Mouse (Mus musculus): ENCODE data around the gene Smcp. TPM values are rescaled to one million over a fixed set of nuclear protein-coding genes. Genes with fewer than 3 reads are reported as not detected.

The Smcp gene
- polyA plus RNA-seq, 2 experiments from 2014 or later: not detected

Other genes with a start within 250 kb of the Smcp start
- not detected for gene Sprr2d, start 249.9 kb downstream of the Smcp start, polyA plus RNA-seq (2017; shearing (Covaris generic))
- gene Sprr2e, start 236.9 kb downstream of the Smcp start, polyA plus RNA-seq (2017; shearing (Covaris generic)): not detected
- not detected for gene Sprr2f, start 223.8 kb downstream of the Smcp start, polyA plus RNA-seq (2017; shearing (Covaris generic))
- not detected for gene Sprr2h, start 203.3 kb downstream of the Smcp start, polyA plus RNA-seq (2017; shearing (Covaris generic))
- gene Sprr2i, start 181.0 kb downstream of the Smcp start, polyA plus RNA-seq (2017; shearing (Covaris generic)): not detected
- gene Sprr2j-ps, start 170.9 kb downstream of the Smcp start, polyA plus RNA-seq (2017; shearing (Covaris generic)): not detected
- gene Gm9774, start 159.6 kb downstream of the Smcp start, polyA plus RNA-seq (2017; shearing (Covaris generic)): 10 to 100 TPM in 1 of 2 experiments, 1 to 10 TPM in 1; 9.0 to 12.9 TPM
- gene Sprr2k, start 156.4 kb downstream of the Smcp start, polyA plus RNA-seq (2017; shearing (Covaris generic)): not detected
- not detected for gene Sprr1b, start 150.2 kb downstream of the Smcp start, polyA plus RNA-seq (2017; shearing (Covaris generic))
- gene Sprr3, start 130.3 kb downstream of the Smcp start, polyA plus RNA-seq (2017; shearing (Covaris generic)): not detected
- gene Sprr1a, start 103.1 kb downstream of the Smcp start, polyA plus RNA-seq (2017; shearing (Covaris generic)): not detected
- gene Sprr4, start 88.5 kb downstream of the Smcp start, polyA plus RNA-seq (2017; shearing (Covaris generic)): not detected
- gene 2310046K23Rik, start 54.5 kb downstream of the Smcp start, polyA plus RNA-seq (2017; shearing (Covaris generic)): not detected
- gene Ivl, start 15.3 kb downstream of the Smcp start, polyA plus RNA-seq (2017; shearing (Covaris generic)): not detected
- gene 2210017I01Rik, start 18.5 kb upstream of the Smcp start, polyA plus RNA-seq (2017; shearing (Covaris generic)): not detected
- not detected for gene Lce6a, start 32.7 kb upstream of the Smcp start, polyA plus RNA-seq (2017; shearing (Covaris generic))
- not detected for gene Lce1a1, start 59.3 kb upstream of the Smcp start, polyA plus RNA-seq (2017; shearing (Covaris generic))
- gene Lce1b, start 67.9 kb upstream of the Smcp start, polyA plus RNA-seq (2017; shearing (Covaris generic)): not detected
- not detected for gene Lce1a2, start 81.3 kb upstream of the Smcp start, polyA plus RNA-seq (2017; shearing (Covaris generic))
- not detected for gene Lce1c, start 90.2 kb upstream of the Smcp start, polyA plus RNA-seq (2017; shearing (Covaris generic))
- gene Lce1d, start 98.2 kb upstream of the Smcp start, polyA plus RNA-seq (2017; shearing (Covaris generic)): not detected
- not detected for gene Lce1e, start 120.1 kb upstream of the Smcp start, polyA plus RNA-seq (2017; shearing (Covaris generic))
- gene Lce1f, start 131.4 kb upstream of the Smcp start, polyA plus RNA-seq (2017; shearing (Covaris generic)): not detected
- not detected for gene Gm38119, start 150.1 kb upstream of the Smcp start, polyA plus RNA-seq (2017; shearing (Covaris generic))
- gene Lce1g, start 163.3 kb upstream of the Smcp start, polyA plus RNA-seq (2017; shearing (Covaris generic)): not detected
- not detected for gene Lce1h, start 176.1 kb upstream of the Smcp start, polyA plus RNA-seq (2017; shearing (Covaris generic))
- gene Lce1i, start 189.9 kb upstream of the Smcp start, polyA plus RNA-seq (2017; shearing (Covaris generic)): not detected
- not detected for gene Lce1j, start 201.5 kb upstream of the Smcp start, polyA plus RNA-seq (2017; shearing (Covaris generic))
- gene Lce1k, start 218.9 kb upstream of the Smcp start, polyA plus RNA-seq (2017; shearing (Covaris generic)): not detected
- gene Kprp, start 238.2 kb upstream of the Smcp start, polyA plus RNA-seq (2017; shearing (Covaris generic)): not detected

Data from CD4-positive, CD25-positive, alpha-beta regulatory T cell, adult 4 months (primary cell).